Mouse (Mus musculus): ENCODE results near the gene Abhd2.

GRCm38 (mm10) chr7:79308455-79309030 is 35.5 kb downstream of the Abhd2 start:
- TF ChIP-seq CTCF (IDR thresholded peaks at IDR 0.05; ENCODE audit: low read depth, low read length) = no peak
- no peak for TF ChIP-seq EP300 (IDR thresholded peaks at IDR 0.05; ENCODE audit: insufficient read depth, low read depth, low read length)
